Mouse (Mus musculus) cerebellum, adult 2 months (tissue): ENCODE measurements around the gene Gsg1l.

ENCODE experiments used
- CTCF ChIP-seq: fragments of 200-500 bp; IDR thresholded peaks from 2 replicates; pipeline ENCODE4 v1.5.1; 2011; ENCODE audit warnings: low read depth, mild to moderate bottlenecking, control low read depth, low read length, moderate library complexity, borderline replicate concordance; ENCODE audit not compliant: insufficient read depth
- POLR2A ChIP-seq: fragments of 200-500 bp; IDR thresholded peaks from 2 replicates; pipeline ENCODE4 v1.6.1; 2011; ENCODE audit warnings: low read length, control low read depth, borderline replicate concordance; ENCODE audit not compliant: insufficient read depth

DNA sequence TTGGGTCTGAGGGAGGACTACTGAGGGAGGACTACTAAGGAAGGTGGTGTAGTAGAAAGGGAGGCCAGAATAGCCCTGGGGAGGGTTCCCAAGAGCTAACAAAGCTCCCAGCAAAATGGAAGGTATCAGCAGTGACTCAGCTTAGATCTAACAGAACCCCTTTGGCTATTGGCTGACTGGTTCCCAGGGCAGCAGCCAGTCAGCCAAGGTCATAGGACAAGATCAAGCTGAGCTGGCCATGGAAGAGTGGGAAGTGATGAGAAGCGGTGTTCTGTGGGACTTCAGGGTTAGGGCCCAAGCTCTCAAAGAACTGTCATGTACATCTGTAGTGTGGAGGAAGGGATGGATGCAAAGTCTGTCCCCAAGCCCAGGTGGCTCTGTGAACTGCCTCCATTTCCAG is 5.3 kb downstream of the Gsg1l start:
- TF ChIP-seq CTCF (no peak), POLR2A (no peak)
